Mouse (Mus musculus) brain, embryonic 14.5 days (tissue): ENCODE measurements around the gene Kctd8.

Source experiments
- CTCF ChIP-seq: fragments of 200-500 bp; IDR thresholded peaks from 2 replicates; pipeline ENCODE4 v1.5.1; 2012; ENCODE audit warnings: inconsistent platforms, mild to moderate bottlenecking, moderate library complexity, borderline replicate concordance; ENCODE audit not compliant: insufficient read depth, insufficient read length; ENCODE audit errors: extremely low read depth
- POLR2A ChIP-seq: fragments of 200-500 bp; IDR thresholded peaks from 2 replicates; pipeline ENCODE4 v1.6.1; 2012; ENCODE audit warnings: mild to moderate bottlenecking, inconsistent platforms, borderline replicate concordance; ENCODE audit not compliant: poor library complexity, insufficient read depth, insufficient read length, severe bottlenecking; ENCODE audit errors: extremely low read depth

GRCm38 (mm10) chr5:69340102-69340918 lies 1.2 kb downstream of the Kctd8 start:
- TF ChIP-seq CTCF: peak; percentile 41; the same call in 1 of the 2 replicates
- no peak for TF ChIP-seq POLR2A
